Mouse (Mus musculus): Measurements from ENCODE around the gene Naa16.

- TF ChIP-seq CTCF (IDR thresholded peaks at IDR 0.05; ENCODE audit: extremely low read depth, insufficient read depth, low read length) (no peak), POLR2A (IDR thresholded peaks at IDR 0.05; ENCODE audit: extremely low read depth, insufficient read depth, low read length) (no peak)
Observed at GRCm38 (mm10) chr14:79296201-79296600, 94.4 kb downstream of the Naa16 start.
